Mouse (Mus musculus): Measurements from ENCODE around the gene Ak5.
"Not testable (repeated sequence)": the region's sequence is repeated elsewhere in the genome, so short reads cannot be mapped to it uniquely, and the experiment has no call there.

The Ak5 gene

DNA sequence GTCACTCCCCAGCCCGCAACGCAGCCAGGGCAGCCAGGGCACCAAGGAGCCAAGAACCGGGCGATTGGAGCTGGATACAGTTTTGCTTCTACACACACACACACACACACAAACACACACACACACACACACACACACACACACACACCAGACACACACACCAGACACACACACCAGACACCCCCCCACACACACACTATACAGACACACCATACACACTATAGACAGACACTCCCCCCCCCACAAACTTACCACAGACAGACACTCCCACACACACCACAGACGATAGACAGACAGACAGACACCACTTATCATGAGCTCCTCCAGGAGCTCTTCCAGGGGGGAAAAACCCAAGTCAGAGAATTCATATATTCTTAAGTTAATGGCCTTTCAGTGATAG, at the start of gene Ak5:
TSS of gene Ak5 (minus strand) at position 122 of the 400 bp plus-strand sequence.
- in situ Hi-C loops (cut with MboI; ENCODE audit: unreplicated experiment in 2 of 2), result no loop called here

GRCm38 (mm10) chr3:152713991-152714902, 46.1 kb upstream of the Ak5 start, which contains the start of gene Pigk:
Gene Pigk (plus strand): TSS chr3:152714100.
- in situ Hi-C loops (cut with MboI; ENCODE audit: unreplicated experiment in 2 of 2), result loop anchor here (10.0 kb wide), 2 partner anchors 239 to 399 kb away; no protein-coding TSS in a partner anchor

DNA sequence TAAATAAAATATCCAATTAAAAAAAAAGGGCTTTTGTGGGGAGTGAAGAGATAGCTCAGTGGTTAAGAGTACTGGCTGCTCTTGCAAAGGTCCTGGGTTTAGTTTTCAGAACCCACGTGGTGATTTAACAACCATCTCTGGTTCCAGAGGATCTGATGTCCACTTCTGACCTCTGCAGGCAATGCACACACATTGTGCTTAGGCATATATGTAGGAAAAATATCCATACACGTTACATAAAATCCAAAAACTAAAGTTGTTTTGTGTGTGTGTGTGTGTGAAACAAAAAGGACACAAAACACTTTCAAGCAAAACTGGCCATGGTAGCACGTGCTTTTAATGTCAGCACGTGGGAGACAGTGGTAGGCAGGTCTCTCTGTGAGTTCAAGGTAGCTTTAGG, 44.8 kb upstream of the Ak5 start:
- in situ Hi-C loops (cut with MboI; ENCODE audit: unreplicated experiment in 2 of 2), result loop anchor here (10.0 kb wide), 2 partner anchors 238 to 398 kb away; no protein-coding TSS in a partner anchor

DNA sequence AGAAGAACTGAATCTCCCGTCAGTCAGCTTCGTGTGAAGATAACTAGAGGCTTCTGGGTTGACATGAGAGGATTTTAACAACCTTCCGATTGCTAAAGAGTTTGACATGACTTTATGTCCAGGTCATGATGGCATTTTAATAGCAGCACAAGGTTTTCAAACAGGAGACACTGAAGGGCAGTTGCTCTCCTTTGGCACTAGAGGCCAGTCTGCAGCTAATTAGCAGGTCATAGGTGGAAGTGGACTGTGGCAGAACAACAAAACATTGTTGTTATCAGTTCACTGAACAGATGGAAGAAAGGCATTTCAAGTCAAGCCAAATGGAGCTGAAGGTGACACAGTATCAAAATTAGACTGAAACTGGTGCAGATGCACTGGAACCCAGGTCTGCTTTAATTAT, 41.8 kb upstream of the Ak5 start:
- in situ Hi-C loops (cut with MboI; ENCODE audit: unreplicated experiment in 2 of 2), result loop anchor here (10.0 kb wide), 2 partner anchors 235 to 395 kb away; no protein-coding TSS in a partner anchor

DNA sequence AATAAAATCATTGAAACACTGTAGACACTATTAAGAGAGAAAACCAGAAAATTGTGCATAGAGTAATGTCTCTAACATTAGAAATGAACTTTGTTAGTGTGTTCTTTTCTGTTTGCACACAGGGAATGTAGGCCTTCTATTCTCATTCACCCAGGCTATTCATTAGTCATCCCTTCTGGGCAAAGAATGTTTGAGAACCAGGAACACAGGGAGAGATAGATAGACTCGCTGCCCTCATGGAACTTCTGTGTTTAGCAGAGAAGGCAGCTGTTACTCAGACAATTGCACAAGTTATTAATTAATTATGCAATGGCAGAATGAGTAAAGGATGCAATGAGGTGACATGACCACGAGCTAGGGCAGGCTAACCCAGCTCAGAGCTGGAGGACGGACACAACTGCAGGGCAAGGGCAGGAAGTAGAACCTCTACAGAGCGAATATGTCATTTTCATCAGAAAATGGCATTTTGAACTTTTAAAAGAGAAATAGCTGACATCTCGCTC, 39.2 kb upstream of the Ak5 start:
- in situ Hi-C loops (cut with MboI; ENCODE audit: unreplicated experiment in 2 of 2), result no loop called here

DNA sequence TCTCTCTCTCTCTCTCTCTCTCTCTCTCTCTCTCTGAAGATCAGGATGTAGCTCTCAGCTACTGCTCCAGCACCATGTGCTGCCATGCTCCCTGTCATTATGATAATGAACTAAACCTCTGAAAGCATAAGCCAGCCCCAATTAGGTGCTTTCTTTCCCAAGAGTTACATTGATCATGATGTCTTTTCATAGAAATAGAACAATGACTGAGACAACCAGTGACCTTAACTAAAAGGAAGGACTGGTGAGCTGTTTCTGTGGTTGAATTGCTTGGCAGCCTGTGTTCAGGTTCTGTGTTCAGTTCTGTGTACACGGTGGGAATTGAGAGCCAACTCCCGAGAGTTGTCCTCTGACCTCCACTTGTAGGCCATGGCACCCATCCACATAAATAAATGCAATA, 38.7 kb upstream of the Ak5 start:
- in situ Hi-C loops (cut with MboI; ENCODE audit: unreplicated experiment in 2 of 2), result no loop called here

GRCm38 (mm10) chr3:152705826-152706225, 37.7 kb upstream of the Ak5 start:
- in situ Hi-C loops (cut with MboI; ENCODE audit: unreplicated experiment in 2 of 2), result no loop called here

DNA sequence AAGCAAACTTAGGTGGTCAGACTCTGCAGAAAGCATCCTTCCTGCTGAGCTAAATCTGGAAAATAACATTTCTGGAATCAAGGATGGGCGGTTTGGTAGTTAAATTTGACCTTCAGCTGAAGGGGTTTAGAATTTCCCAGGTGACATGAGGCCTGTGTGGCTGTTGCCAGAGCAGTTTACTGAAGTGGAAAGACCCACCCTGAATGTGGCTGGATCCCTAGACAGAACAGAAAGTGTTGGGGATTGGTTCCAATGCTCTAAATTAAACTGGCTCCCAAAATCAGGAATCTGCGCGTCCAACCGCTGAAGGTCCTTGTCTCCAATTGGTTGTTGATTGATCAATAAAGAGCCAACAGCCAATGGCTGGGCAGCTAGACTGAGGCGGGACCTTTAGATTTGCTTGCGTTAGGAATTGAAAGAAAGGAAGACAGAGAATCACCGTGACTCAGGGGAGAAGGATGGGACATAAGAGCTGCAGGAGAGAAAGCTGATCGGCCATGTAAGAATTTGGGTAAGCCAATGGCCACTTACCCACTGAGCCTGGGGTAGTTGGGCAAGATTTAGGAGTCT, 34.2 kb upstream of the Ak5 start:
- in situ Hi-C loops (cut with MboI; ENCODE audit: unreplicated experiment in 2 of 2), result no loop called here

DNA sequence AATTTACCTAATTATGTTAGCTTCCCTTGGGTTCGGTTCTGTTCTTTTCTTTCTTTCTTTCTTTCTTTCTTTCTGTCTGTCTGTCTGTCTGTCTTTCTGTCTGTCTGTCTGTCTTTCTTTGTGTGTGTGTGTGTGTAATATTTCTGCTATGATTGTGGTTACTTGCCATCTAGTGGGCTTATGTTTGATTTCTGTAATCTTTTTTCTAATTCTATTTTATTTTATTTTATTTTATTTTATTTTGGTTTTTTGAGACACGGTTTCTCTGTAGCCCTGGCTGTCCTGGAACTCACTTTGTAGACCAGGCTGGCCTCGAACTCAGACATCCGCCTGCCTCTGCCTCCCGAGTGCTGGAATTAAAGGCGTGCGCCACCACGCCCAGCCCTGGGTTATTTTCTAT, 33.4 kb upstream of the Ak5 start:
- in situ Hi-C loops (cut with MboI; ENCODE audit: unreplicated experiment in 2 of 2), result not testable (repeated sequence)

DNA sequence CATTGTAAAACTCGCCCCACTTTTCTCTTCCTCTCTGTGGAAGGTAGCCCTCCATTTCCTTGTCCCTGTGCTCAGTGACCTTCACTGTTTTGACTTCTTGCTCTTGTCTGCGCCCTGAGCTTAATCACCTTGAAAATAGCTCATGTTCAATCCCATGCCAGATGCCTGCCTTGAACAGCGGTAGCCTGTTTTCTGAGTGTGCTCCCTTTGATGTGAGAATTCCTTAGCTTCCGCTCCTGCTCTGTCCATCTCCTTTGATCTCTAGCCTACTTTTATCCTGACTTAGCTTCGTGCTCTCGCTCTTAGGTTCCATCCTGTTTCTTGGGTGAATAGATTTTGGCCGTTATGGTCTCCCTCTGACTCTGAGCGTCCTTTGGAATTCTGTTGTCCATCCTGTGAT, 31.1 kb upstream of the Ak5 start:
- in situ Hi-C loops (cut with MboI; ENCODE audit: unreplicated experiment in 2 of 2), result no loop called here

DNA sequence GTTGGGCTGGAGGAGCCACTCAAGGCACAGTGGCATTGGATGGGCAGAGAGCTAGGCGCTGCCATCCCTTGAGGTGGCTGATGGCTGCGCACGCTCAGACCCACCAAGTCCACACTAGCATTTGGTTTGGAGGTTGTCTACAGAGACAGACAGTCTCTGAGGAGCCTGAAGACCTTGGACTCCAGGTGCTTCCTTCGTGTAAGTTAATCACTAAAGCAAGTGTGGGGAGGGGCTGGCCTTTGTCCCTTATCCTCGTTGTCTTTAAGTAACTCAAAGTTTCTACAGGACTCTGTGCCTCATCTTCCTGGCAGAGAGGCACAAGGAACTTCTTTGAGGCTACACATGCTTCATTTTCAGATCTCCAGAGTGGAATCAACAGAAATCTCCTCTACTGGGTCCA, 29.9 kb upstream of the Ak5 start:
- in situ Hi-C loops (cut with MboI; ENCODE audit: unreplicated experiment in 2 of 2), result no loop called here

- in situ Hi-C loops (cut with MboI; ENCODE audit: unreplicated experiment in 2 of 2), result no loop called here
These were observed 26.8 kb upstream of the Ak5 start for GRCm38 (mm10) chr3:152694950-152695349.

DNA sequence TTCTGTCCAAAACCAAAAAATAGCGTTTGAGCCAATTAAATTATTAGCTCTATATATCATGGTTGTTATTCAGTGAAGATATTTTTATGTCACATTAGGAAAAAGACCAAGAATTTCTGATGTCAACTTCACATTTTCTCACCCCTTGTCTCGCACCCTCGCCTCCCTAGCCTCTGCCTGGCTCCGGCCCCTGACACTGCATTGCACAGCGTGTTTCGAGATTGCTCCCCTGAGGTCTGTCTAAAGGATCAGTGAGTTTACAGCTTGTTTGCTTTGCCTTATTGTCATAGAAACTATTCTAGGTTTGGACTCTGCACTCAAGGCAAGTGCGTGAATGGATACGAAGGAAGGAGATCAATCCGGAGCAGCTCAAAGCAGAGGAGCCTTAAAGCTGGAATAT, 20.9 kb upstream of the Ak5 start:
- in situ Hi-C loops (cut with MboI; ENCODE audit: unreplicated experiment in 2 of 2), result no loop called here

- in situ Hi-C loops (cut with MboI; ENCODE audit: unreplicated experiment in 2 of 2), result no loop called here
These were observed 20.4 kb upstream of the Ak5 start for GRCm38 (mm10) chr3:152688532-152688931.

DNA sequence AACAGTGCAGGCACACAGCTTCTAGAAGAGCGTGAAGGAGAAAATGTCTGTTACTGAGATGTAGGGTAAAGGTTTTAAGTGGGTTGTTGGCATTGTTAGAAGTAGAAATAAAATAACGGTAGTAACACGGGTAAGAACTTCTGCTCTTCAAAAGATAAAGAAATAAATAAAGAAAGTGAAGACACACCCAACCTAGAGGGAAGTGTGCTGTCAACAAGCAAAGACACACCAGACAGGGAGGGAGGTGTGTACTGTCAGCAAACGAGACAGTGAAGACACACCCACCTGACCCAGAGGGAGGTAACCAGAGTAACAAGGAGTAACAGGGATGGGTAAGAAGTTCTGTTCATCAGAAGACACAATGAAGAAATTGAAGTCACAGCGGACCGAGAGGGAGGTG, 6.5 kb upstream of the Ak5 start:
- in situ Hi-C loops (cut with MboI; ENCODE audit: unreplicated experiment in 2 of 2), result no loop called here

DNA sequence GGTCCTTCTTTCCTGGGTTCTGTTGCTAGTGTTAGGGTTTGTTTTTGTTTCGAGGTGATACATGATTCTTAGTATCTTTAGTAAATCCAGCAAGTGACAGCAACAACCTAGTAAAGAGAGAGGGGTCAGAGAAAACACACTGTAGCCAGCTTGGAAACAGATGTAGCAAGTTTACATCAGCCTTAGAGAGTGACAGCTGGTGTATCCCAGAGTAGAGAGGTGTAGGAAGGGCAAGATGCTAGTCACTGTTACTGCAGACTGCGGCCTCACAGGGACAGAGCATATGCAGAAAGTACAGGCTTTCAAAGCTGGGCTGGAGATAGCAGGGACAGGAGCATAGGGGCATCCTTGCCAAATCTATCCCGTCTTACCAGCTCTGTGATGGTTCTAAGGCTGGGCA, 1.6 kb upstream of the Ak5 start:
- in situ Hi-C loops (cut with MboI; ENCODE audit: unreplicated experiment in 2 of 2), result no loop called here

- in situ Hi-C loops (cut with MboI; ENCODE audit: unreplicated experiment in 2 of 2), result no loop called here
These were observed 633 bp upstream of the Ak5 start for GRCm38 (mm10) chr3:152668793-152669192.

- in situ Hi-C loops (cut with MboI; ENCODE audit: unreplicated experiment in 2 of 2), result no loop called here
These were observed 576 bp downstream of the Ak5 start for GRCm38 (mm10) chr3:152667356-152668211.

- in situ Hi-C loops (cut with MboI; ENCODE audit: unreplicated experiment in 2 of 2), result no loop called here
These were observed 1.2 kb downstream of the Ak5 start for GRCm38 (mm10) chr3:152666991-152667355.

- in situ Hi-C loops (cut with MboI; ENCODE audit: unreplicated experiment in 2 of 2), result no loop called here
These were observed 9.6 kb downstream of the Ak5 start for GRCm38 (mm10) chr3:152658592-152658991.

GRCm38 (mm10) chr3:152651991-152652390, 16.2 kb downstream of the Ak5 start:
- in situ Hi-C loops (cut with MboI; ENCODE audit: unreplicated experiment in 2 of 2), result no loop called here

Measured in v-Abl transformed pro-B cells (cell line).